Mouse (Mus musculus): ENCODE measurements around the gene Me1. TPM values are rescaled to one million over a fixed set of nuclear protein-coding genes. Genes with fewer than 3 reads are reported as not detected.

Gene Me1
- 100 to 1,000 TPM; 139 to 175 TPM for total RNA-seq (2021)
- long read RNA-seq, experiment 1, transcript Me1-201 (14 exons, 3,288 nt): major isoform, 196 of 238 reads
- long read RNA-seq, experiment 1, partial matches to known transcripts: 12 of 238 reads
- long read RNA-seq, experiment 1, other reads (novel, unspliced or antisense): 30 of 238 reads
- long read RNA-seq, experiment 2, transcript Me1-201 (14 exons, 3,288 nt): major isoform, 187 of 218 reads
- long read RNA-seq, experiment 2, partial matches to known transcripts: 12 of 218 reads
- long read RNA-seq, experiment 2, other reads (novel, unspliced or antisense): 19 of 218 reads

DNA sequence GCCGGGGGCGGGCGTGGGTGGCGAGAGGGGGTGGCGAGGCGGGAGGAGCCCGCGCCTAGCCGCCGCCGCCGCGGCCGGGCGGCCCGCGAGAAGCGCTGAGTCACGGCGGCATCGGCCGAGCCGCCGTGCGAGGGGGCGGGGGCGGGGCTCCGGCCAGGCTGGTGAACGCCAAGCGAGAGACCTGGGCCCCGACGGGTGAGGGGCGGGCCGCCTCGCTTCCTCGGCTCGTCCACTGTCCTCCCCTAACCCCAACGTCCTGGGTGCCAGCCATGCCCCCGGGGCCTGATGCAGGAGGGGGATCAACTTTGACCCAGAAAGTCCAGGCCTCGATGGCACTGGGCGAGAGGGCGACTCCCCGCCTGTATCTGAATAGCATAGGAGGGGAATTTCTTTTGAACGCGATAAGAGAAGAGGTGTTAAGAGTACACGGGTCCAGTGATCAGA is at the start of gene Me1:
Me1 (minus strand) TSS at position 136 of the 444 bp plus-strand sequence.
- intact Hi-C loops (cut with DNase I): loop anchor here (5.0 kb wide), 2 partner anchors 39 to 51 kb away; no protein-coding TSS in a partner anchor

DNA sequence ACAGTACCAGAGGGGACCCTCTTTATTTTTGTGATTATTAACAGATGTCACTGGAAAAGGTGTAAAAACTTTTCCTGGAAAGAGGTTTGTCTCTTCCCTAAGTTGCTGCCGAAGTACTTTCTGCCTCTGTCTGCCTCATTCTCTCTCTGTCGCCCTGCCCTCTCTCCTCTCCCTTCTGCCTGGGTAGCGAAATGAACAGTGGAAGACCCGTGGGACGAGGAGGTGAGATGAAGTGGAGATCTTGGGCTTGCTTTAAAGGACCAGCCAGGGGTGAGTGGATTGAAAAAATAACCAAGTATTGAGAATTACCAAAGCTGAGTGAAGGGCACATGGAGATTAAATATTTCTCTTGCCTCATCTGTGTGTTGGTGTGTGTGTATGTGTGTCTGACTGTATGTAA is 48.3 kb upstream of the Me1 start:
- intact Hi-C loops (cut with DNase I): no loop called here

More for the DNA sequence above, at the start of gene Me1:
- DNase-seq: peak; percentile 7 to 48

DNA sequence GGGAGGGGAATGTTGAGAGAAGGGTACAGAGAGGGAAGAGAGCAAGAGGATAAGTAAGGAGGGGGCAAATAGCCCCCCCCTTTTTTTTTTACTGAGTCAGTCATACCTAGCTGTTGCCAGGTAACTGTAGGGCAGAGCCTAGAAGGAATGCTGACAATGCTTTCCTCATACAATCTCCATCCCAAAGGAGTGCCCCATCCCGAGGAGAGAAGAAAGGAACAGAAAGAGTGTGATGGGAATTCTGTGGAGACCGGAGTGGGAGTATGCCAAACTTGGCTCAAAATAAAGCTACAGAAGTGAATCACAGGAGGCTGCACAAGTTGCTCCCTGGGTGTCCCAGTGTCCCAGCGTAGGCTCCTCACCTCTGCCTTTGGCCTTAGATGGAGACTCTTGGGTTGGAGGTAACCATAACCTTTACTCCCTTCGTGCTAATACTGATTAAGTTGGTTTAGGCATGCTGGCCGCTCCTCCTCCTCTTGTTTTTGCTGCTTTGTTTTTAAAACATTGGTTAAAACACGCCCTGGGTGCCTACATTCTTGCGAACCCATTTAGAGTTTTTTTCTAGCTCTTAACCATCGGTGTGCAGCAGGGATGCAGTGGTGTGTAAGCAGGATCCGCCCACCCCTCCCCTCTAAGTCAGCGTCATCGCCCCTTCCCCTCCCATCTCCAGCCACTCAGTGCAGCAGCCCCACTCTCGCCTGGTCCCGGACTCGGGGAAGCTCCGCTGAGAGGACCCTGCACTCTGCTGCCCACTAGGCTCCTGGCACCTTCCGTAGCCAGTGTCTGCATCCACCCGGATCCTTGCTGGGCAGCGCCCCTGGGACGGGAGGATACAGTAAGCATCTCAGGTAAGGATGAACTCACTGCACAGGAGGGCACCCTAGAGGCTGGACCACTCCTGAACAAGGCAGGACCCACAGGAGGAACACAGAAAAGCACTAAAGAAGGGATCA is 47.5 kb upstream of the Me1 start, which contains the start of gene Prss35:
Prss35 (plus strand) TSS at position 691 of the 953 bp plus-strand sequence.
- no peak for DNase-seq
- intact Hi-C loops (cut with DNase I): loop anchor here (2.0 kb wide), 1 partner anchor 98 kb away; no protein-coding TSS in a partner anchor

More for the DNA sequence above, 48.3 kb upstream of the Me1 start:
- no peak for DNase-seq

DNA sequence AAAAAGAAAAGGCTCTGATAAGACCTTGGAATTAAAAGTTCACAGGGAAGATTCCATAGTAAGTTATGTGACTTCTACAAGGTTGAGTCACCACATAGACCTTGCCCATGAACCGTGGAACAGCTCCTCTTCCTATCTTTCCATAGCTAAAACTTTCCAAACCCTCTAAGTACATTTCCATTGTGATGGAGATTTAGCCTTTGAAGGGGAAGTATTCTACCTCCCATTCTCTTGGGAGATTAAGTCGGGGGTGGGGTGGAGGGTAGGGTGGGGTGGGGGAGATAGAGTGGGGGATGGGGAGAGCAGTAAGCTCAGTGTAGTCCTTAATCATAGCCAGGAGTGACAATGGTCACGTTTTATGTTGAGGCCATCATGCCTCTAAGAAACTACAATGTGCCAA is 44.2 kb upstream of the Me1 start:
- DNase-seq: no peak
- intact Hi-C loops (cut with DNase I): no loop called here

DNA sequence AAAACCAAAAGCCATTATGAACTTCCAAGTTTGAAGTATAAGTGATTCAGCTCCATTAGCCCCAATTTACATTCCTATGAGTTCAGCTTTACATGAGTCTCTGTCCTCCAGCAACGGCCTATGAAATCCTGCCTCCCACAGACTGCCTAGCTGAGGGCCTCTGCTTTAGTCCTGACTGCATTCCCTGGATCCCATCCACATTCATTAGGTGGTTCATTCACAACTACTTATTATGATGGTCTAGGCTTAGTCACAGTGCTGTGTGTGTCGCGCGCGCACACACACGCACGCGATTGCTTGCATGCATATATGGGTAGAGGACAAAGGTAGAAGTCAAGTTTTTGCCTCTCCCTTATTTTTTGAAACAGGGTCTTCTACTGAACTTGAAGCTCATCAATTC is 43.0 kb upstream of the Me1 start:
- no peak for DNase-seq
- intact Hi-C loops (cut with DNase I): no loop called here

DNA sequence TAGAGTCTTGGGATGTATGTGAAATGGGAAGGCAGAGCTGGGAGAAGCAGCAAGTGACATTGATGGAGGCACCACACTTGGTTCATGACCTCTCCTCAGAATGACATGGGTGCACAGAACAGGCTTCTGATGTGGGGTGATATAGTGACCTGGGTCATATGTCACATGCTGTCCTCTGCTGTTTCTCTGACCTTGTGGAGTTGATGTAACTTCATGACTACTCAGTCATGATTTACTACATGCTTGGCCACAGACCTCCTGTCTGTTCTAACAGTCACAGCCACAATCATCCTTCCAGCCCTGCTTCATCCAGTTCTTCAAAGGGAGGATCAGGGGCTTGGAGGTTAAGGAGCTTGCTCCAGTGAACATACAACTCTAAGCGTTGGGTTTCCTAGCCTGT is 42.3 kb upstream of the Me1 start:
- intact Hi-C loops (cut with DNase I): no loop called here
- no peak for DNase-seq

DNA sequence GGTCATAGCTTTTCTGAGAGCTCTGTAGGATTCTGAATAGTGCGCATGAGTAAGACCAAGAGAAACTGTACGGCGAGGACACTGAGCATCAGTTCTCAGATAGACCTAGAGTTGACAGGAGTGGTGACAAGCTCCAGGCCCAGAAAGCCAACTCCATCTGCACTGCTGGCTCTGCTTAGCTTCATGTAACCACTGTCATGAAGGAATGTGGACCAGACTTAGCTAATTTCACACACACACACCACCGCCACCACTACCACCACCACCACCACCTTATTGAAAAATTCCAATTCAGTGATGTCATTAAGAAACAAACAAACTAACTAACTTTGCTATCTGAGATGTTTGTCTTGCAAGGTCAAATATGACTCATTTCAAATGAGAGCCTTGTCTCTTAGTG is 41.2 kb upstream of the Me1 start:
- no peak for DNase-seq
- intact Hi-C loops (cut with DNase I): no loop called here

DNA sequence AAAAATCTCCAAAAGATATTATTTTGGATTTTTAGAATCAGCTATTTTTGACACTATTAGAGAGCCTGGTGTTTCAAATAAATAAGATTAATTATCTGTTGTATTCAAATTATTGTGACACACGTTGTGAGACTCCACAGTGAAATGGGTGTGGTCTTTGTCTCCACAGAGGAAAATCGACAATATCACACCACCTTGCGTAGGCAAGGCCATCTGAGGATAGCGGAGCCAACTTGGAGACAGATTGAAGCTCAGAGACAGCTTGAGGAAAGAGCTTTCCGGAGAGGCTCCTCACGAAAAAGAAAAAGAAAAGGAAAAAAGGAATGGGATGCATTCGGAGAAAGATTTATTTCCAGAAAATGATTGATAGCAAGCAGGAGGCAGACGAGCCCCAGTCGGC is 39.0 kb upstream of the Me1 start:
- intact Hi-C loops (cut with DNase I): no loop called here
- no peak for DNase-seq

DNA sequence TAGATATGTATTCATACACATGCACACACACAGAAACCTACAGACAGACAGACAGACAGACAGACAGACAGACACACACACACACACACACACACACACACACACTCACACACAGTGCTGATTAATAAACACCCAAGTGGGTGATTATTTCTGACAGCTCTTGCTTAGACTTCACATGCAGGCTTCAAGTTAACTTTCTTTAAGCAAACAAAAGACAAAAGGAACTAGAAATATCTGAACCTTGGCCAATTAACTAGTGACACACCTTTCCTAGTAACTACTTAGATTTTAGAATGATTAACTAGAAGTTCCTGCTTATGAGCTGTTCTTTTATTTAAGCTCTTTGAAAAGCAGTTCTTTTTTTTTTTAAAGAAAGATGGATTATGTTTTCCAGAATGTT is 38.6 kb upstream of the Me1 start:
- no peak for DNase-seq
- intact Hi-C loops (cut with DNase I): no loop called here

DNA sequence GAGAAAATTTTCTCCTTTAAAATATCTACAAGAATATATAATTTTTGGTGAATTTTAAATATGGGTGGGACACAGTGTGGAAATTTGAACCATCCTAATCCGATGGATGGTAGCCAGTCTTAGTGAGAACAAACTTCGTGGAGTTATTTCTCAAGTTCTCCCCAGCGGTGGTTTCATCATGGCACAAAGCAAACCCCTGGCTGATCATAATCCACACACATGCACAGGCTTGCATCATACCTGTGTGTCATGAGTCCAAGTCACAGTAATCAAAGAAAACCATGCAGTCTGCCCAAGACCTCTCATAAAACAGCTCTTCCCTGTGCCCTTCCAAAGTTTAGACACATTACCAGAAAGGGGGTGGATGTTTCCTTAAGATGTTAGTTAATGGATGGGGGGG is 34.1 kb upstream of the Me1 start:
- intact Hi-C loops (cut with DNase I): no loop called here

DNA sequence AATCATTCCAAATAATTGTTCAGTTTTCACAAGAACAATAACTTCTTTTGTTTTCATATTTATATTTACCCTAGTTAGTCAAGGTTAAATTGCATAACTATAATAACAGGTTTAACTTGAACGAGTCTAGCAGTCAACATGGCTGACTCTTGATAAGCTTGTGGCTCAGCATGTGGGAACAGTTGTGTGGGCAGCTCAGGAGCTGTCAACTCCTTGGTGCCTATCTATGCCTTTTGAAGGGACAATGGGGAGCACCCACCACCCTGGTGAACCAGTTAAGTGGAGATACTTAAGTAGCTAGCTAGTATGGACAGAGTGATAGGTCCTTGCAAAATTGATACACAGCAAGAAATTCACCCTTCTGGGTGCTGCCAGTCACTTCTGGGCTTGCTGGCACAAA is 33.3 kb upstream of the Me1 start:
- intact Hi-C loops (cut with DNase I): no loop called here

More for the DNA sequence above, 34.1 kb upstream of the Me1 start:
- DNase-seq: no peak

DNA sequence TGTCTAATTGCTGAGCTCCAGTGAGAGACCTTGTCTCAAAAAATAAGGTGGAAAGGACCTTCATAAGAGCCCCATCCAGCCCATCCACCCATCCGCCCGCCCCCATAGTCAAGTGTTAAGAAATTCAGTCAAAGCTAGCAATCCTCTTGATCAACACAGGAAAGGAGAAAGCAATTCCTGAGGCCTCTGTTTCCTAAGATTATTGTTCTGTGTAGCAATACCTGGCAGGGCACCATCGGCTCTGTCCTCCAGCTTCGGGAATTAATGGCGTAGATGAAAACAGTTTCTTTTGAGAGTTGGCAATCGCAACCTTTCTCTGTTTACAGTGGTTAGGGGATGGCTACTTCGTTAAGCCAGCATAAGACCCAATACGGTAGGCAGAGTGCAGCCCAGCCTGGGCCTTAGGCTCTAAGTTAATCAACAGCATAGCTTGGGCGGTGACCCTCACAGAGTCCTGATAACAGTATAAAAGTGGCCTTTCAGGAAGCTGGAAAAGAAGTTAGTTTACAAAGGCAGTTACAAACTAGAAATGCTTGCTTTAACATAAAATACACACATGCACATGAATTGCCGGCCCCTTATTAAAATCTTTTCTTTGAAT is 32.6 kb upstream of the Me1 start:
- intact Hi-C loops (cut with DNase I): no loop called here
- no peak for DNase-seq

More for the DNA sequence above, 33.3 kb upstream of the Me1 start:
- no peak for DNase-seq

DNA sequence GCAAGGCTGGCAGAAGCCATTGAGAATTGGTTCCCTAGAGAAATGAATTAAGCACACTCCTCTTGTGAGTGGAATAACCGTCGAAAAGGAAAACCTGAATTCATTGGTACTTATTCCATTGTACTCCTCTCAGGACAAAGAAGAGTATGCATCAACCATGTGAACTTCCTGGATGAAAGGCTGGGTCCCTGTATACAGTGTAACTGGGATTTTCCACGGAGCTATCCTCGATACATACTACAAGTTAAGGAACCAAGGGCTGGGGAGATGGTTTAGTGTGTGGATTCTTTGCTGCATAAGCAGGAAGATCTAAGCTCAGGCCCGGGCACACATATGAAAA is 30.6 kb upstream of the Me1 start:
- intact Hi-C loops (cut with DNase I): no loop called here
- no peak for DNase-seq

DNA sequence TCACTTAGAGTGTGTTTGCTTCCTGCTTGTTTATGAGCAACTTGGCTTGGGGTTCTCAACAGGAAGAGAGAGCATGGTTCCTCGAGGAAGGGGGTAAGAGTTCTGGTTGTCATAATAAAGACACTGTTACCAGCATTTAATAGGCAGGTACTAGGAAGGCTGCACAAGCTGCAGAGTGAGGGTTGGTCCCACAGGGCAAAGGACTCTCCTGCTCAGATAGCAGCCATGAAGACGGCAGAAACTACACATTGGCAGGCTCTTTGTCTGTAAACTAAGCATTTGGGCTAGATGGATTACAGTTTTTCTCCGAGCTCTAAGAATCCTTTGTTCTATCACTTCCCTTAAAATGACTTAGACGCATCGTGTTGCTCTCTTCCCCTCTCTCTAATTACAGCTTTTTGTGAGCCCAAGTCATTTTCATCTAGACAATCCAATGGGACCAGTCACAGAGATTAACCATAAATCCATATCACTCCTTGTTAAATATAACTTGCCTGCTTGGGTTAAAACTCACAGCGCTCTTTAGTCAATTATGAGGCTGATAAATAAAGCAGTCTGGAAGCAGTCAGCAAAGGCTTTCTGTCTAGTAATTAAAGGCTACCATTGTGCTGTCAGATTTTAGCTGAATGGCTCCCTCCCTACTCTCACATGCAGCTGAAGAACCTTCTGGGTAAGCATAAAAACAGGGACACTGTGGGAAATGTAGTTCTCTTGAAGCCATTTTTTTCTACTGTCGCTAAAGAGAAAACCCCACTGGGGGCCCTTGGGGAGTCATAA is 30.0 kb upstream of the Me1 start:
- DNase-seq: no peak
- intact Hi-C loops (cut with DNase I): no loop called here

DNA sequence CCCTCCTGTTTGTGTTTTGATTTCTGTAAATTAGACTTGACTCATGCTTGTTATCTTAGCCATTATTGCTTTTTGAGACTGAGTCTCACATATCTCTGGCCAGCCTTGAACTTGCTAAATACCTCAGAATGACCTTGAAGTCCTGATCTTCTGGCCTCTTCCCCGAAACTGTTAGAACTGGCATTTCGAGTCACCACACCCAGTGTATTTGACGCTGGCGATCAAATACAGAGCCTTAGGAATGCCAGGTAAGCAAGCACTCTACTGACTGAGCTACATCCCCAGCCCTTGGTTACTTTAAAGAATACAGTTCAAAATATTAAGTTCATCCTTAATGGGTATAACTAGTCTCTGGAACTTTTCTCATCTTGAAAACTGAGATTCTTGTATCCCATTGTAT is 29.3 kb upstream of the Me1 start:
- DNase-seq: no peak
- intact Hi-C loops (cut with DNase I): no loop called here

DNA sequence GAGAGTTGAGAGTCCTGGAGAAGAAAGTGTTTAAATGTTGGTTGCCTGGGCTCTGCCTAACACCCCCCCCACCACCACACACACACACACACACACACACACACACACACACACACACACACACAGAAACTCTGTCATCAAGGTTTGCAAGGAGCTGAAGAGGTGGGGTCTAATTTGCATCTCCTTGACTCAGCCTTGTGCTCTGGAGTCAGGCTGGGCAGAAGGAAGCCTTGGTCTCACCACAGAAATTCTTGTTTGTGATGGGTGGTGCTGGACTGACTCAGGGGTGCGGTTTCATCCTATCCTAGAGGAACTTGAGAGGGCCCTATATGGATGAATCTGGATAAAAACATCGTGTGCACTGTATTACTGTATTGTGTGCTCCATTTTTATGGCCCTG is 25.0 kb upstream of the Me1 start:
- no peak for DNase-seq
- intact Hi-C loops (cut with DNase I): no loop called here

DNA sequence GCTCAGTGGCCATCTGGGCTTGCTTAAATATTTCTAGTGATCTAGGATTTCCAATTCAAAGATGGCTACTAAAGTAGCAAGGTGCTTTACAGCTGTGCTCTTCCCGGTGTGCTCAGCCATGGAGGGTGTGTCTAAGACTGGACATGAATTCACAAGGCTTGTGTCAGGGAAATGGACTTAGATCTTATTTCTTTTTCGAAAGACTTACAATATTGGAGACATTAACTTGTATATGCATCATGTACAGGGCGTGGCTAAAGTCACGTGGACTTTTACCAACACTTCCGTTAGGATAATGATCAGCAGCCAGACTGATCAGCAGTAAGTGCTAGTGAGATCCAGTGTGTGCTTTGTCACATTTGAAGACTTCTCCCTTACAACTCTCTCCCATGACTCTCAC is 24.5 kb upstream of the Me1 start:
- intact Hi-C loops (cut with DNase I): no loop called here
- DNase-seq: no peak

DNA sequence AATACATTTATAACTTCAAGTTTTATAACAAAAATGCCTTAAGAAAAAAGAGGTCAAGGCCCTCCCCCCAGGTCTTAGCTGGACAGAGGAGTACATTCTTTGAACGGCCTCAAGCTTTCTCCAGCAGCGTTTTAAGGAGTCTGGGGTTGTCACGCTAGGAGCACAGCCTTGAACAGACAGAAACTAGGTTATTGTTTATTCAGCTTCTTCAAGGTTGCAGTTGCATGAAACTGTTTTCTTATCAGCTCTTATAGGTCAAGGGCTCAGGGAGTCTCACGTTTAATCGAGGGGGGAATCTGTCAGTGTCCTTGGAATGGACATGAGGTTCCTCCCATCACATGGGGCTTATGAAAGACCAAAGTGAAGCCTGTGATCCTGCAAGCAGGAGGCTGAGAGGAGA is 21.4 kb upstream of the Me1 start:
- intact Hi-C loops (cut with DNase I): no loop called here
- DNase-seq: no peak

DNA sequence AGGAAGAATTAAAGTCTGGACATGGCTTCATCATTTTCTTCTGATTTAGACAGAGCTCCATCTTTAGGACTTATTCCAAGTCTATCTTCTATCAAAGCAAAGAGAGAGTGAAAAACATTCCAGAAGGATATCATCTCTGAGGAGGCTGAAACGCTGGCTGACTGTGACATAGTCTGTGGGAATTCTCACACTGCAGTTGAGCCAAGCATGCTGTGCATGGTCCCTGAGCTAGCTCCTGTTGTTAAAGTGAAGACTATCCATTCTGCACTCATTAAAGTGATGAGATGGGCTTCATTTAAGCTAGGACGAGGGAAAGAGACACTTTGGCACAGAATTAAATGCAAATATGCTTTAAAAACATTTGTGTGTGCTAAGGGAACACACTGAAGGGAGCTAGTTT is 20.8 kb upstream of the Me1 start:
- intact Hi-C loops (cut with DNase I): no loop called here
- DNase-seq: no peak

DNA sequence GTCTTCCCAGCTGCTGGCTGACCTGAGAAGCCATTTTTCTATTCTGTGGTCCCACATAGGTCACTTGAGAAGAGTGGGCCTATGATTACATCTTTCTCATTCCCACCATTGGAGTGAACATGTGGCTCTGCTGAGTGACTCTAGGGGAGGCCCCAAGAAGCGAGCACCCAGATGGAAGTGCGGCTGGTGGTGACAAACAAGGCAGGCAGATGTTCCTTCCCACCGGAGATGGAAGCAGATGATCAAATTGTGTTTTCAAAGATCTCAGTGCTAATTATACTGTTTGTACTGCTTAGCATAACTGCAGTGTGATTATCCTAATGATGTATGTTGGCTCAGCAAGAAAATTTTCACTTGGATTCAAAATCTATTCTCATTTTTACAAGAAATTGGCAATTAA is 18.3 kb upstream of the Me1 start:
- DNase-seq: no peak
- intact Hi-C loops (cut with DNase I): no loop called here

Data from gastrocnemius, postnatal 36 days (tissue).